Mouse (Mus musculus): ENCODE measurements at regions not wholly inside any gene's neighbourhood (a gene's known extent, or its start where the extent isn't known, plus 50 kb on each side); places are given as distances from the start of the nearest gene placed in this dataset.

DNA sequence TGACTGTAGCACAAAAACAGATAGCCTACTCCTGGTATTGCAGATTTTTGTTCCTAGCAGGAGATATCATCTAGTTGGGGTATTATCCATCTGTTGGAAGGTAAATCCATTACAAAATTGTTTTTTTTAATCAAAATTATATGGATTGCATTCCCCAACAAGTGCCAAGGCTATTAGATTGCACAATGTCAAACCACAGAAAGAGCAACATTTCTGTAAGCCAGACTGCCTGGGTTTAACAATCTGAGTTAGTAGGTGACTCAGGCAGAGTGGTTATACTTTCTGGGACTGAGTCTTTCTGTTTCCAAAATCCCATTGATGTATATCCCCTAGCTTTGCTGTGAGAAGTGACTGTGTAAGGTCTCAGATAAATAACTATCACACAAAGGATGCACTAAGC lies 155.0 kb downstream of the Cxcl12 start:
- TF ChIP-seq CTCF (conservative IDR thresholded peaks at IDR 0.05 in 1 of 2, IDR thresholded peaks at IDR 0.05 in 1 of 2; ENCODE audit: low read depth in 2 of 2, low read length in 2 of 2) (no peak), POLR2A (IDR thresholded peaks at IDR 0.05; ENCODE audit: low read depth, low read length) (no peak), SMC3 (IDR thresholded peaks at IDR 0.05; ENCODE audit: low read depth, low read length) (no peak)
